Mouse (Mus musculus) frontal cortex, postnatal 25 days (tissue): ENCODE results near the gene Muc3.
"Not testable (repeated sequence)": the region's sequence is repeated elsewhere in the genome, so short reads cannot be mapped to it uniquely, and the experiment has no call there.

Source experiments
- DNase-seq, 2 experiments: peaks; one replicate each; pipeline ENCODE4 v3.0.0; 2022; ENCODE audit warnings: low spot score in 2 of 2

Gene Muc3

DNA sequence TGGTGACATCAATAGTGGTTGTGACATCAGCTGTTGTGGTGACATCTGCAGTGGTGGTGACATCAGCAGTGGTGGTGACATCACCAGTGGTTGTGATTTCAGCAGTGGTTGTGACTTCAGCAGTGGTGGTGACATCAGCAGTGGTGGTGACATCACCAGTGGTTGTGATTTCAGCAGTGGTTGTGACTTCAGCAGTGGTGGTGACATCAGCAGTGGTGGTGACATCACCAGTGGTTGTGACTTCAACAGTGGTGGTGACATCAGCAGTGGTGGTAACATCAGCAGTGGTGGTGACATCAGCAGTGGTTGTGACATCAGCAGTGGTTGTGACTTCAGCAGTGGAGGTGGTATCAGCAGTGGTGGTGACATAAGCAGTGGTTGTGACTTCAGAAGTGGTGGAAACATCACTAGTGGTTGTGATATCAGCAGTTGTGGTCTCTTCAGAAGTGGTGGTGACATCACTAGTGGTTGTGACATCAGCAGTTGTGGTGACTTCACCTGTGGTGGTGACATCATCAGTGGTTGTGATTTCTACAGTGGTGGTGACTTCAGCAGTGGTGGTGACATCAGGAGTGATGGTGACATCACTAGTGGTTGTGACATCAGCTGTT, at the start of gene Muc3:
Muc3 (minus strand) TSS at position 51 of the 611 bp plus-strand sequence.
- not testable (repeated sequence) for DNase-seq

DNA sequence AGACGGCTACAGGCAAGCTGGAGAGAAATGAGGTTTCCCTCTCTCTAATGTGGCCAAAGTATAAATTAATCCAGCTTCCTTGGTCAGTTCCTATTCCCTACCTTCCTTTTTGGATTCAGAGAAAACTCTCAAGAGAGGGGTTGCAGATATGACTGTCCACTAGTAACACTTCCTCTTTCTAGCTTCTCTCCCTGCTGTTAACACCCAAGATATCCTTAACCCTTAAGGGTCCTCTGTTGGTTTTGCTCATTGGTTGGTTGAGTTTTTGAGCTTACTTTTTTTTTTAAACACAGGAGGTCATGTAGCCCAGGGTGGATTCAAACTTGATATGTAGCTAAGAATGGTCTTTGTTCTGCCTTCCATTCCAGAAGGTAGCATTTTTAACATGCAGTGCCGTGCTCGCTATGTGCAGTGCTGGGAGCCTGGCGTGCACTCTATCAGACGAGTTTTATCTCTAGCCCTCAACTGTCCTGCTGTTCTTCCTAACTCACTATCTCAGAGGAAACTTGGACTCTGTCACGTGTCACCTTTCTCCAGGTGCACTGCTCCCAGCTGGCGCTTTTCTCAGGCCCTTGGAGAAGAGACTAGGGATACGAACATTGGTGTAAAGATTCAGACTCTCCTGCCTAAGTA, 45.5 kb upstream of the Muc3 start:
- no peak for DNase-seq

DNA sequence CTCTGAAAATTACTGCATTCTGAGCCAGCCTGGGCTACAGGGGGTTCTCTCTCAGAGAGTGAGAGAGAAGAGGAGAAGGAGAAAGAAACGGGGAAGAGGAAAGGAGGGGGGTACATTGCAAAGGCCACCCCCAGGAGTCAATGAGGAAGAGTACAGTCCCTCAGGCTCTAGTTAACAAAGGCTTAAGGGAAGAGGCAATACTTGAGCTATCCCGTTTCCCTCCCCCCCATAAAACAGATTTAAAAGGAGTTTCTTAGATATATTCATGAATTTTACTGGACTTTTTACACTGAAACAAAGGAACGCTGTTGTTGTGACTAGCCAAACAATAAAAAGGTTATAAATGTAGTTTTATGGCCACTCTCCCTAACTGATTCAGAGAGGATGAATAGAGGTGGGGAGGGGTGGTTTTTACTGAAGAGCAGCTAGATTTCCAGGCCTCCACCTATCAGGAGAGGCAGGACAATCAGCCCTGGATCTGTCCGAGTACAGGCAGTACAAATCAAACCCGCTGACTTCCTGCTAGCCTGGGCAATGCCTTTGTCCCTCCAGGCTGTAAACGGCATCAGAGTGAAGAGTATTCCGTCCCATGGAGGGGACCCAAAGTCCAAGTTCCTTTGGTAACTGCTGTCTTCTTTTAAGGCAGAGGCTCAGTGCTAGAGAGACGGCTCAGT, 44.3 kb upstream of the Muc3 start:
- no peak for DNase-seq

DNA sequence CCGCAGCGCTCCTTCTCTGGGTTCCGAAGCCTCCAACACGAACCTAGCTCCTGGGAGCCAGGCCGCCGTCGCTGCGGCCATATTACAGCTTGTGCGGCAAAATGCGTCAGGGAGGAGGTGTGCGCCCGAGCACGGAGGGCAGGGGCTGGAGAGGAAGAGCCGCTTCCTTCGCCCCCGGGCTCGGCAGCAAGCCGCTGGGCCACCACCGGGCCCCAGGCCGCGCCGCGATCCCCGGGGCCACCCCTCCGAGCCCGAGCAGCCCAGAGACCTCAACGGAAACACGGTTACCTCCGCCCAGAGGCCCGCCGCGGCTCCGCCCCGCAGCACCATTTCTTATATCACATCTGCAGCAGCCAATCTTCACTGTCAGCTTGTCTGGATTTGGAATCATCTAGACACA, 40.2 kb upstream of the Muc3 start:
- no peak for DNase-seq

DNA sequence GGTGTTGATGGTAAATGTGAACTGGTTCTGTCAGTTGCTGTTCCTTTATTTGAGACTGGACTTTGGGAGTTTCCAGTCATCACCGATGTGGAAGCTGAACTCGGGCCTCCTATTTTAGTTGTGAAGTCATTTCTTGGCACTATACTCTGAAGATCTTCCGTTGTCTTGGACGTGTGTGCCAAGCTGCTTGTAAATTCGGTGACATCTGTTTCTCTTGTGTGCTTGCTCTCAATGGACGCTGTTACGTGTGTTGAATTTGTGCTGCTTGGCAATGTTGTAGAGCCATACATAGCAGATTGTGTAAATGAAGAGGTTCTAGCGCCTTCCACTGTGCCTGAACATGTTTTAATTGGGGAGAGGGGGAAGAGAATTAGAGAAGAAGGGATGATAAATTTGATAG, 36.2 kb upstream of the Muc3 start:
- DNase-seq, result no peak

DNA sequence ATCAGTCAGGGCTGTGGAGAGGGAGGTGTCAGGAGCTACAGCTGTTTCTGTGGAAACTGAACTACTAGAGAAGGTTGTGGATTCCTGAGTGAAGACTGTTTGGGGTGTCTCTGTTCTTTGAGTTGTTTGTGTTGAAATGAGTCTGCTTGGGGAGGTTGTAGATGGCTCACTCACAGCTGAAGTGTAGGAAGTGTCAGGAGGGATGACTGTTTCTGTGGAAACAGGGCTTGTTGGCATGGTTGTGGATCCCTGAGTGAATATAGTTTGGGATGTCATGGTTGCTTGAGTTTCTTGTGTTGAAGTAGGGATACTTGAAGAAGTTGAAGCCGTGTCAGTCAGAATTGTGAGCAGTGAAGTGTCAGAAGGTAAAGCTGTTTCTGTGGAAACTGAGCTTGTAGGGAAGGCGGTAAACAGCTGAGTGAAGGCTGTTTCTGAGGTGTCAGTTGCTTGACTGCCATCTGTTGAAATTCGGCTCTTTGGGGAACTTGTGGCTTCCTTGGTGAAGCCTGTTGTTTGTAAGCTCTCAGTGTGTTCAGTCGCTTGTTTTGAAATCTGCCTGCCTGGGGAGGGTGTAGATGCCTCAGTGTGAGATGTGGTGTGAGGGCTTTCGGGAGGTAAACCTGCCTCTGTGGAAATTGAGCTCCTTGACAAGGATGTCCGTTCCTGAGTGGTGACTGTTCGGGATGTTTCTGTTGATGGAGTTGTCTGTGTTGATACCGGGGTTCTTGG, 30.7 kb upstream of the Muc3 start:
- no peak for DNase-seq

DNA sequence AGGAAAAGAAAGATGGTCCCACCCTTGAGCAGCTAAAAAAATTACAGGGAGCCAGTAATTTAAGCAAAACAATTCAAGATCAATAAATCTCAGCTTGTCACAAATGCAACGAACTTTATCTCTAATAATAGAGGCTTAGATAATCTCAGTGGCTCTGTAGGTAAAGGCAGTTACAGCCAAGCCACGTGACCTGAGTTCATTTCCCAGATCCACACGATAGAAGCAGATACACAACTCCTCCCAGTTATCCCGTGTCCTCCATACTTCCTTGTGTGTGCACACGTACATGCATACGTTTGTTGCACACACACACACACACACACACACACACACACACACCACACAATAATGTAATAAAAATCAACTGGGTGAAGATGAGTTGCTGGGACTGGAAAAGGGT, 24.8 kb upstream of the Muc3 start:
- no peak for DNase-seq

DNA sequence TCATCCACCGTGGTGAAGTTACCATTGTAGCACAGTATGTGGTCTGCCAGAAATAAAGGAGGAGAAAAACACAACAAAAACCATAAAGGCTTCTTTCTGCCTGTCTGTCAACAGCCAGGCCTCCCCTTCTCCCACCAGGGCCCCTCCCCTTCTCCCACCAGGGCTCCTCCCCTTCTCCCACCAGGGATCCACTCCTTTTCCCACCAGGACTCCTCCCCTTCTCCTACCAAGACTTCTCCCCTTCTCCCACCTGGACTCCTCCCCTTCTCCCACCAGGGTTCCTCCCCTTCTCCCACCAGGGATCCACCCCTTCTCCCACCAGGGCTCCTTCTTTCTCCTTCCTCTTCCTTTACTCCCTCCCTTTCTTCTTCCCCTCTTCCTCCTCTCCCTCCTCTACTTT, 23.5 kb upstream of the Muc3 start:
- DNase-seq, result no peak

DNA sequence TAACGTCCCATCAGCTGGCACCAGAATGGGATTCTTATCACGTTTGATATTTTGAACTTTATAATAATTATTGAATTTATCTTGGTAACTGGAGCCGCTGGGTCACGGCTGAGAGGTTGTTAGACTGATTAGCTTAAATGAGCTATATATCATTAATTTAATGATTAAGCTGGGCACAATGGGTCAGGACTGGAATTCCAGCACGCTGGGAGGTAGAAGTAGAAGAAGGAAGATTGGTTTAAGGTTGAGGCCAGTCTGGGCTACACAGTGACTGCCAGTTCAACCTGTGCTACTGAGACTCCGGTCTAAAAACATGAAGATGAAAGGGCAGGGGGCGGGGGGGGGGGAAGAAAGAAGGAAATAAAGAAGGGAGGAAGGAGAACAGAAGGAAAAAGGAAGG, 22.4 kb upstream of the Muc3 start:
- DNase-seq, result no peak

DNA sequence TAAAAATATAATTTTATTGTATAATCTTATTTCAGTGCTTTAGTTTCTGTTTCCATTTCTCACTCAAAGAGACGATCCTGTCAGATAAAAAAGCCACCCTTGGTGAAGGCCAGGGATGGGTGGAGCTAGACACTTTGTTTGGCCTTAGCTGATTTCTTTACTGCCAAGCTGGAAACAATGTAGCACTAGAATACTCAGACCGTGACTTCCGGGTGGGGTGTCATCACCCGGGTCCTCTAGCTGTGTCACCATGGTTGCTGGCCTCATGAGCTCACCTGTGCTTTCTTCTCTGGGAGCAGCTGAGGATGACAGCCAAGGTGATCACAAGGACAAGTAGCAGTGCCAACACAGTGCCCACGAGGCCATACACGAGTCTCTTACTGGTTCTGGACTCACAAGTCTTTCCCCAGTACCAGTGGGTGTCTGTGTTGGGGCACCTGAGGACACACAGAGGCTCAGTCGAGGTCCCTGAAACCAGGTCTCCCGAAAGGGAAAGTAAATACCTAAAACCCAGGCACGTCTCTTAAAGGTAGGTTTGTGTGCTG, 21.8 kb upstream of the Muc3 start:
- DNase-seq, result no peak

DNA sequence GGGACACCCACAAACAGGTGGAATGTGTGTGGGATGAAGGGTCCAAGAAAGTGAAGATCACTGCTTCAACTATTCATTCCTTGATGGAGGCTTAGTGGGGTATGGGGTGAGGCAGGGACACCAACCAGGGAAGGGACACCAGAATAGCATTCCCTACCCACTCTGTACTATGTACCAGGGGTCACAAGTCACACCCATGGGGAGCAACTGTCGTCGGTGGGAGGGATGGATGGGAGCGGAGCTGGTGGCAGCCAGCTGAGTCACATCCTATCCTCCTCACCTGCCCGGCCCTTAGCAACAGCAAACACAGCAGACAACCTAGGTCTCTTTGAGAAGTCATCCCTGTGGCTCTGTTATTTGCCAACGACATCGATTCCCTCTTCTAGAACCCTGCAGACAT, 18.4 kb upstream of the Muc3 start:
- no peak for DNase-seq

DNA sequence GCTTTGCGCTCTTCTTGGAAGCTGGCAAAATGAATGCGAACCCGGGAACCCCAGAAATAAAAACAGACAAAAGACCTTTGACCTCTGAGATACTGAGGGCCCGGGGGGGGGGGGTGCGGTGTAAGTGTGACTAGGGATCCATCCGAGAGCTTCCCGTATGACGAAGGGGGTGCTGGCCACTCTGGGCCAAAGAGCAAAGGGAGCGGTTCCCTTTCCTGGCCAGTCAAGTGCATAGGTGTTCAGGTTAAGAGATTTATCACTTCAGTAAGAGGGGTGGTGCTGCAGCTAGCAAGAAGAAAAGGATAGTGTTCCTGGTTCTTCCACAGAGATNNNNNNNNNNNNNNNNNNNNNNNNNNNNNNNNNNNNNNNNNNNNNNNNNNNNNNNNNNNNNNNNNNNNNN, 16.9 kb upstream of the Muc3 start:
- DNase-seq, result no peak

DNA sequence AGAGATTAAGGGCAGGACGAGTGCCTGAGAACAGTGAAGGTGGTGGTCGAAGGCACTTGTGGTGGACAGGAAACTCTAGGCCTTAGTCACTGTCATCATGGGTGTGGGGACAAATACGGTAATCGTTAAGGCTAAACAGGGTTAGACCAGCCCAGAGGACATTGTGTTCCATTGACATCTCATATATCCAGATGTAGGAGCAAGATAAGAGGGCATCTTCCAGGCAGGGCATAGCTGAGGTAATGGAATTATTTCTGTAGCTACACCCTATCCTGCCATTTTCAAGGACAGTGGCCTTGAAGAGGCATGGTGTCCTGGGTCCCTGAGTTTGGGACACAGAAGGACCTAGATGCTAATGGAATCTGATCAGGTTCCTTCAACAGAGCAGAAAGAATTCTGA, 12.7 kb upstream of the Muc3 start:
- no peak for DNase-seq

DNA sequence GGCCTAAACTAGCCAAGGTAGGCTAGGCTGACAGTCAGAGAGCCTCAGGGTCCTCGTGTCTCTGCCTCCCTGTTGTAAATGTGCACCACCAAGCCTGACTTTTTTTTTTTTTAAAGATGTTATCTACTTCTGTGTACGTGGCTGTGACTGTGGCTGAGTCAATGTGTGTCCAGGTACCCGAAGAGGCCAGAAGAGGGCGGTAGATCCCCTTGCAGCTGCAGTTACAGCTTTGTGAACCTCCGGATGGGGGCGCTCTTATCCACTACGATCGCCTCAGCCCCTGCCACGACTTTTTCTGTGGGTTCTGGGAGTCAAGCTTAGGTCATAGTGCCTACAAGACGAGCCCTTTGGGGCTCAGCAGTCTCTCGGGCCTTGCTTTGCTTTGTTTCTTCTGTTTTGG, 10.3 kb upstream of the Muc3 start:
- peak in 1 of 2 experiments; percentile 5 for DNase-seq

DNA sequence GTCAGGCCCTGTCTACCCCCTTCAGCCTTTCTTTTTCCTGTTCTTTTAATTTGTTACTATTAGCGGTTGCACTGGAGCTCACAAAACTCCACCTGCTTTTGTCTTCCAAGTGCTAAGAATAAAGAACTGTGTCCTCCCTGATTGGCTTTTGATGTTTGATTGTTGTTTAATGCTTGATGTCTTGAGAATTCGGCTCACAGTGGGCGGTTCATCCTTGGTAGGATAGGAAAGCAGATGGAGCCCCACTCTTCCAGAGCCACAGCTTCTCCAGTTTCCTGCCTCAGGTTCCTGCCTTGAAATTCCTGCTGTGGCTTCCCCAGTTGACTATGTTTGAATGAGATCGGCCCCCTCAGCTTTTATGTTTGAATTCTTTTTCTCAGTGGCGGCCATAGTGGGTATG, 4.2 kb upstream of the Muc3 start:
- no peak for DNase-seq

DNA sequence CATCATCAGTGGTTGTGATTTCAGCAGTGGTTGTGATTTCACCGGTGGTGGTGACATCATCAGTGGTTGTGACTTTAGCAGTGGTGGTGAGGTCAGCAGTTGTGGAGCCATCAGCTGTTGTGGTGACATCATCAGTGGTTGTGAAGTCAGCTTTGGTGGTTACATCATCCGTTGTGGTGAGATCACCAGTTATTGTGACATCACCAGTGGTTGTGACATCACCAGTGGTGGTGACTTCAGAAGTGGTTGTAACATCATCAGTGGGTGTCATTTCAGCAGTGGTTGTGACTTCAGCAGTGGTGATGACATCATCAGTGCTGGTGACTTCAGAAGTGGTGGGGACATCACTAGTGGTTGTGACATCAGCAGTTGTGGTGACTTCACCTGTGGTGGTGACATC, 3.5 kb upstream of the Muc3 start:
- DNase-seq, result no peak

DNA sequence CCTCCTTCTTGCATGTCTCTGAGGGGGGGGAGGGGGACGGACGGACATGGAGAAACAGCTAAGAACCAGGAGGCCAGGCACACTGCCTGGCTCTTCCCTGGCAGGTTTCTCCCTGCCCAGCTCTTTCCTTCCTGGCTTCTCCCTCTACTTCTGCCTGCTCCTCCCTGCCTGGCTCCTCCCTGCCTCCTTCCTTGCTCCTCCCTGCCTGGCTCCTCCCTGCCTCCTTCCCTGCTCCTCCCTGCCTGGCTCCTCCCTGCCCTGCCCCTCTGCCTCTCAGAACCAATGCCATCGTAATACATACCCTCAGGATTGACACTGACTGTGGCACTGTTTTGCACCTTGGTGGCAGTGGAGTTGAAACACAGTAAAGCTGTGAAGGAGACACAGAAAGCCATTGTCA, 8.3 kb downstream of the Muc3 start:
- no peak for DNase-seq

DNA sequence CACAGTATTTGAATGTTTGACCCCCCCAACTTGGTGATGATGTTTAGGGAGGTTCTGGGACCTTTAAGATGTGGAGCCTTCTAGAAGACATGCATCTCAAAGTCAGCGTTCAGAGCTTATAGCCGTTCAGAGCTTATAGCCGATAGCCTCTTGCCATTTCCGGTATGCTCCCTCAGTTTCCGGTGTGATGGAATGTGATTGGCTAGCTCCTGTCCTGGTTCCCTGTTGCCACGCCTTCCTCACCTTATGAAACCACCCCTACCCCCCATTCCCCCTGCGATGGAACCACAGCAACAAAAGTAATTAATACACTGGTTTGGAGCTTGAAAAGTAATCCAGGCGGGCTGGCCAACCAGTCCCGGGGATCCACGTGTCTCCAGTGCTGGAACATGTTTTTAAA, 10.1 kb downstream of the Muc3 start:
- no peak for DNase-seq

DNA sequence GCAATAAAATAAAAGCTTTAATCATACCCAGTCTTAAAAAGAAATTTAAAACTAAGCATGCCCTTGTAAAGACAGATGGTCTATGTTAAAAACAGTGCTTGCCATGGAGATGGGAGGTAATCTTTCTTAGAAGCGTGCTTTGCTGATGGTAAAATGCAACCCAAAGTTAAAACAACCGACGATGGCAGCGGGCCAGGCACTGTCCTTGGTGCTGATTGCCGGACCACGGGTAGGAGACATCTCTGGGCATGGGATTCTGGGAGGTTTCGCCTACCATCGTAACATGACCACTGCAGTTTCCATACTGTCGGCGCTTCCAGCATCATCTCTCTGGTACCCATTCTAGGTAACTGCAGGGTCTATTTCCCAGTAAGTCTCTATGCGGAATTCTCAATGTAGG, 14.2 kb downstream of the Muc3 start:
- DNase-seq, result no peak

DNA sequence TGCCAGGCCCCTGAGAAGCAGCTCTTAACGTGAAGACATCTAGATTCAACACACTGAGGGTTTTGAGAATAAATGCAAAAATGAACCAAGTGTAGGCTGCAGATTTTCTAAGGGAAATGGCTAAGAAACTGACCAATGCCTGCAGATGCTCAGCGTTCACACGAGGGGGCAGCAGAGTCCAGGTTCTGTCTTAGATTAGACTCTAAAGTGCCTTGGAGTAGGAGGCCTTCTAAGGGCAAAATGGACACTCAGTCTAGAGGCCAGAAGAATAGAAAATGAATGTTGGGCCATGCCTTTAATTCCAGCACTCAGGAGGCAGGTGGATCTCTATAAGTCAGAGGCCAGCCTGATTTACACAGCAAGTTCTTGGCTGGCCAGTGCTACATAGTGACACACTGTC, 17.6 kb downstream of the Muc3 start:
- DNase-seq, result no peak

DNA sequence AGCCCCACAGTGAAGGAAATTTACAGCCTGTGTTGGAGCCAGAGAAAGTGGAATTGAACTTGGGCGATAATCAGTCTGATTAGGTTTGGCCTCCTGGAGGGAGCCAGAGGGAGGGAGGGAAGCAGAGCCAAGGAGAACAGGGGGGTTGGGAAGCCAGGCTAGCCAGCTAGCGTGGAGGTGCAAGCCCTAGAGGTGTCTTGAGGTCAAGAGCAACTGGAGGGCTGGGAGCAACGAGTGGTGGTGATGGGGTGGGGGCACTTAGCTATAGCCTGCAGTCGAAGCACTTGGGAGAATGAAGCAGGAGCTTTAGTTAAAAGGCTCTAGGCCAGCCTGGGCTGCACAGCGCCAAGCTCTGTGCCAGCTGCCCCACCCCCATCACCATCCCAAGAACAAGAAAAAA, 19.8 kb downstream of the Muc3 start:
- no peak for DNase-seq

DNA sequence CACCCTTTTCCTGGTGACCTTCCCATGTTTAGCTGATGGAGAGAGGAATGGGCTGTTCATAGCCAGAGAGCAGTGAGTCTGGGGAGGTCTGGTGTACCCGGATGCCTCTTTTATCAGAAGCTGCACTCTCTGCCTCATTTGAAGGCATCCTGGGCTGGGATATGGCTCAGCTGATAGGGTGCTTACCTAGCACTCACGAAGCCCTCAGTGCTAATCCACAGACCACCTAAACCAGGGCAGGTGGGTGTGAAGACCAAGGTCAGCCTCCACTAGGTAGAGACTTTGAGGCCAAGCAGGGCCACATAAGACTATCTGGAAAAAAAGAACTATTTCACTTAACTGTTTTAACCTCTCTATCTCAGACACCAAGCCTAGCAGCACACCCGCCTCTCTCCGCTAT, 25.6 kb downstream of the Muc3 start:
- DNase-seq, result no peak
